Mouse (Mus musculus) mesoderm, embryonic 11.5 days (tissue): ENCODE data around the gene Chd8.
A peak's percentile ranks its signal among the peaks of the same experiment; 100 is the strongest.
"Not testable (repeated sequence)": the region's sequence is repeated elsewhere in the genome, so short reads cannot be mapped to it uniquely, and the experiment has no call there.

Experiments used
- DNase-seq: peaks from one replicate; pipeline ENCODE4 v3.0.0-alpha.2; 2012; ENCODE audit warnings: low read depth, low spot score

The Chd8 gene

GRCm38 (mm10) chr14:52257484-52258213 lies at the start of gene Chd8:
Gene Chd8, minus strand, starts transcription at chr14:52257780.
- DNase-seq: peak; percentile 97

DNA sequence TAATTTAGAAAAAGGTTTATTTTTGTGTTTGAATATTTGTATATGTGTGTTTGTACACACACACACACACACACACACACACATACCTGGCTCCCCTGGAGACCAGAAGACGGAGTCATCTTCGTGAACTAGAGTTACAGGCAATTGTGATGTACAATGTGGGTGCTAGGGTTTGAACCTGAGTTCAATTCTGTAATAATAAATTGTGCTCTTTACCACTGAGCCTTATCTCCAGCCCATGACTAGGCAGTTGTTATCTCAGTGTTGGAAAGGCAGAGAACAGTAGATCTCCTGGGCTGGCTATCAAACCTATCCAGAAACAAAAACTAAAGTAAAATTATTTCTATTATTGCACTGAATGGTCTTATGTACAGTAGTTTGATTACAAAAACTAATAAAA lies 48.5 kb upstream of the Chd8 start:
- no peak for DNase-seq

DNA sequence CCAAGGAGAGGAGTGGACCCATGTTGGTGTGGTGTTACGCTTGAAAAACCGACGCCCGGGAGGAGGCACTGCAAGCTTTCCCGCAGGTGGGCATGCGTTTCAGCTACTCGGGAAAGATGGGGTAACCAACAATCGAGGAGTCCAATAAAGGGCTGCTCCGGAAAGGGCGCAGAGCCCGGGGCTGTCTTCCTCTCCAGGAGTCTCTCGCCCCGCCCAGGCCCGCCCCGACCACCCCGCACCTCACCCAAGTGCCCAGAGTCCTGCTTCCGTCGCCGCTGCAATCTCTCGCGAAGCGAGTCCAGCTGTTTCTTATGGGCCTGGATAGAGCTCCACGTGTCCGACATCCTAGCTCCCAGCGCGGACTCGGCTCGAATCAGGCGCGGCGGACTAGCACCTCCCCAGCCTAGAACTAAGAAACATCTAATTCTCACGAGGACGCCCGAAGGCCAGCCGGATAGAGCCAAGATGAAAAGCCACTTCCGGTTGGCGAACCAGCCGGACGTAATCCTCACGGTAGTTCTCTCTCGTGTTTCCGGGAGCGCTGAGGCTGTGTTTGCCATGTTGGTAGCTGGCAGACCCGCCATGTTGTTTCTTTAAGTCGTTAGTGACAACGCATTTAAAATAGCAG lies 47.2 kb upstream of the Chd8 start, which contains the start of gene Mettl3:
Mettl3 (minus strand) TSS at position 485 of the 628 bp plus-strand sequence.
- DNase-seq: peak; percentile 94

DNA sequence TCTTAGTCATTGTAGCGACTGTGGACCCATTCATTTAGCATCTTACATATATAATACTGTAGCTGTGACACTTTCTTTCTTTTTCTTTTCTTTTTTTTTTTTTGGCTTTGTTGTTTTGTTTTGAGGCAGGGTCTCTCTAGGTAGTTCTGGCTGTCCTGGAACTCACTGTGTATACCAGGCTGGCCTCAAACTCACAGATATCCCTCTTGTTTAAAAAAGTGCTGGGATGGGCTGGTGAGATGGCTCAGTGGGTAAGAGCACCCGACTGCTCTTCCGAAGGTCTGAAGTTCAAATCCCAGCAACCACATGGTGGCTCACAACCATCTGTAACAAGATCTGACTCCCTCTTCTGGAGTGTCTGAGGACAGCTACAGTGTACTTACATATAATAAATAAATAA lies 45.9 kb upstream of the Chd8 start:
- DNase-seq: not testable (repeated sequence)

DNA sequence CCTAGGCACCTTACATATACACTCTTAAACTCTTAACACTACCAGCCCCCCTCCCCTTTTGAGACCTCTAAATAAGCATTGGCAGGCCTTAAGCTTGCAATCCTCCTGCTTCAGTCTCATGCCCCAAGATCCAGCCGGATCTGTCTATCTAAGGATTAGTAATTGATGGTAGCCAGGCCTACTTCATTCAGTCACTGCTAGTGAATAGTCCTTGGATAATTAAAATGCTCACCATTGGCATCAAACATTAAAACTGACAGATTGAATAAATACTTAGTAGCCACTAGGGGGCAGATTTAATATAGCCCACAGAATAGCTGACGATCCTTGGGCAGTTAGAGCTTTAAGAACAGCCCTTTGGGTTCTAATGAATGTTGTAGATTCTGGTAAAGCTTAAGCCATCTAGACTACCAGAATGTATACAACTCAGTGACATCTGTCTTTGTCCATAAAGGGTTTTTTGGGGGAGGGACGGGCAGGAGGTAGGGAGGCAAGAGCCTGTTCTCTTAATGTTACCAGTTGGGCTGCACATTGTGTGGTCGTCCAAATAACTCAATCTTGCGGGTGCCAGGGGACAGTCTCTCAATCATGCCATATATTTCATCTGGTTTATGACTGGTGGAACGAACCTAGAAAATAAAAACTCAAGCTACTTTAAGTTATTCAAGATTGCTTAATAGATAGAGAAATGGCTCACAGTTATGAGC lies 38.1 kb upstream of the Chd8 start:
- DNase-seq: peak; percentile 24

- no peak for DNase-seq
Observed at GRCm38 (mm10) chr14:52284191-52284590, 26.6 kb upstream of the Chd8 start.

DNA sequence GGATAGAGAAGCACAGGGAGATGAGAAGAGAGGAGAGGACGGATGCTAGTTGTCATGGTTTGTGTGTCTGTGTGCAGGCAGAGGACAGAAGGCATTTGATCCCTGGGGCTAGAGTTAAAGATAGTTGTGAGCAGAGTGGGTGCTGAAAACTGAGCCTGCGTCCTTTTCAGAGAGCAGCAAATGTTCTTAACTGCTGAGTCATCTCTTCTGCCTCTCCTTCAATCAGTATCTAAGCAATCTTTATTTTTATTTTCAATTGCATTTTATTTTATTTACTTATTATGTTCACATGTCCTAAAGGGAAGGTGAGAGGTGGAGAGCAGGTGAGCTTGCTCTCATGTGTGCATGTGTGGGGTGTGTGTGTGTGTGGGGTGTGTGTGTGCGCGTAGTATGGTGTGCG lies 26.0 kb upstream of the Chd8 start:
- no peak for DNase-seq

GRCm38 (mm10) chr14:52279747-52280120 lies 22.2 kb upstream of the Chd8 start:
- no peak for DNase-seq

- DNase-seq: peak; percentile 99
Observed at GRCm38 (mm10) chr14:52278932-52279746, 21.6 kb upstream of the Chd8 start, which contains the start of the genes Tox4 and Rab2b. Gene Tox4, plus strand, starts transcription at chr14:52279146. Gene Rab2b, minus strand, starts transcription at chr14:52279545.

GRCm38 (mm10) chr14:52277210-52277609 lies 19.6 kb upstream of the Chd8 start:
- DNase-seq: no peak

GRCm38 (mm10) chr14:52272781-52273180 lies 15.2 kb upstream of the Chd8 start:
- DNase-seq: no peak

- DNase-seq: peak; percentile 16
Observed at GRCm38 (mm10) chr14:52256311-52257175, 1.0 kb downstream of the Chd8 start.

DNA sequence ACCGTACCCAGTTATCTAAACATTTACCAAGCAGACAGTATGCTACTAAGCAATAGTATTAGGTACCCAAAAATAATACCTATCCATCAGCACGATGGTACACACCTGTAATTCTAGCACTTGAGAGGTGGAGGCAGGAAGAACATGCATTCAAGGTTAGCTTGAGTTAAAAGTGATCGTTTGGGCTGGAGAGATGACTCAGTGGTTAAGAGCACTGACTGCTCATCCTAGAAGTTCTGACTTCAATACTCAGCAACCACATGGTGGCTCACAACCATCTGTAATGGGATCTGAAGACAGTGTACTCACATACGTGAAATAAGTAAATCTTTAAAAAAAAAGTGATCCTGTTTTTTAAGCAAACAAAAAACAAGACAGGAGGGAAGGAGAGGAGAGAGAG lies 11.5 kb downstream of the Chd8 start:
- DNase-seq: no peak

GRCm38 (mm10) chr14:52244690-52245042 lies 12.9 kb downstream of the Chd8 start:
- no peak for DNase-seq

DNA sequence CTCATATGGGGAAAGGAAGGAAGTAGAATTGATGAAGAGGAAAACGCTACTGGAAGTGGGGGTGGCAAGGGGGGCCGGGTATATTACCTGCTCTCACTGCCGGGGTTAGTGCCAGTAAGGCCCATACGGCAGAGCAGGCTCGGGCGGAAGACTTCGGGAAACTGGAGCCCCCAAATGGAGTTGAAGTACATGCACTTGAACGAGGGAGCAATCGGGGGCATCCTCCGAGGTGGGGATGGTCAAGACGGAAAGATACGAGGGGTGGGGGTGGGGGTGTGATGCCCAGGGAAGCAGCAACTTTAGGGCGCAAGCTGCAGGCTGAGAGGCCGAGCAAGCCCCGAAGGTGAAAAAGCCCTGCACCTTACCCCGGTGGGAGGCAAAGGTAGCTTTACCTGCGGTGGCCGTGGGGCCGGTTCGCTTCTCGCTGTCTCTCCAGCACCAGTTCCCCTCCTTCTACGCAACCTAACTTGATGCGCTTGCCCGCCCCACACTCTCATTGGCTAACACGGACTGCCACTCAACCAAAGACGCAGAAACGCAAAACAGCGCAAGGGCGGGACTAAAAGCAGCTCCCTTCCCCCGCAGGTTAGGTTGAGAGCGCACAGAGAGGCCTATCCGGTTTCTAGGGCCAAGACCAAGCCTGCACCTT lies 13.4 kb downstream of the Chd8 start:
- DNase-seq: peak; percentile 98

DNA sequence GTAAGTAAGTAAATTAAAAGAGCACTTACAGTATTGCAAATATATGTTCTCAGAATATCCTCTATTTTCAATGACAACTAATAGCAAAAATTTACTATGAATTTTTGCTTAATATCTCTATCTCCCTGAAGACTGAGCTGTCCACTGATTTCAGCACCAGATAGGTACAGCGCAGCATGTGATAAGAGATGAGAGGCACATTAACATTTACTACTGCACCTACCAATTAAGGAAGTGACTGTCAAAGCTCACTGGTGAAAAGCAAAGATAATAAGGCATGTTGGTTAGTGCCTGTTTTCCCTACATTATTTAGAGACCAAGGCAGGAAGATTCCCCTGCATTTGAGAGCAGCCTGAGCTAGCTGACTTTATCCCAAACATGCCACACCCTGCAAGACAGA lies 21.4 kb downstream of the Chd8 start:
- DNase-seq: no peak

- no peak for DNase-seq
Observed at GRCm38 (mm10) chr14:52235165-52235564, 22.4 kb downstream of the Chd8 start.

DNA sequence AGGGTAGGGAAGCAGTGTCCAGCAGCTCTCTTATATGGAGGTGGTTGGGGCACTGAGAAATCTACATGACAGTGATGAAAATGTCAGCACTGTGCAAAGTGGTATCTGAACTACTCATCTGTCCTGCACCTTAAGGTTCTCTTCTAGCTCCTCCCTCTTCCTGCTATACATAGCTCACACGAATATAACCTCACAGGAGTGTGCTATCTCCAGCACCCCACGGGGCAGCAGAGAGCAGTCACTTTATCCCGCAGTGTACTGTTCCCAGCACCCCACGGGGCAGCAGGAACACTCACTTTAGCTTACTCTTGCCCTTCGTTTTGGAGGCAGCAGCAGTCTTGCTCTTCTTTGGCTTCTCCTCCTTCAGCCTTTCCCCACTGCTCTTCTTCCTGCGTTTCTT lies 25.3 kb downstream of the Chd8 start:
- DNase-seq: no peak

GRCm38 (mm10) chr14:52225972-52226371 lies 31.6 kb downstream of the Chd8 start:
- no peak for DNase-seq

DNA sequence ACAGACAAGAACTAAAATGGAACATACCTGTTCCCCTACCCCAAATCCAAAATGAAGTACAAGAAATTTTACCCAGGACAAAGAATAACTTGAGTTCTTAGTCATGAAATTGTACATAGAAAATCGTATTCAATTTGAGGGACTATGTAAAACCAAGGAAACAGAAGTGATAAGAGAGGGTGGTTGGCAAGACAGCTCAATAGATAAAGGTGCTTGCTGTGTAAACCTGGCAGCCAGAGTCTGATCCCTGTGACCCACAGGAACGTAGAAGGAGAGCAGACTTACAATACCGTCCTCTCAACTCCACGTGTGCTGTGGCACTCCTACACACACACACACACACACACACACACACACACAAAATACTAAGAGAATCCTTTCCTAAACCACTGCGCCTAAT lies 40.3 kb downstream of the Chd8 start:
- no peak for DNase-seq
